Mouse (Mus musculus): ENCODE results near the gene Ago4.

GRCm38 (mm10) chr4:126511013-126511412, 22.3 kb downstream of the Ago4 start:
- TF ChIP-seq USF1 (IDR thresholded peaks at IDR 0.05; ENCODE audit: low read depth, low read length) = no peak
- TF ChIP-seq EP300 (IDR thresholded peaks at IDR 0.05; ENCODE audit: low read depth in 1 of 2, low read length in 2 of 2) = no peak
- TF ChIP-seq MEF2A (IDR thresholded peaks at IDR 0.05; ENCODE audit: extremely low read depth, insufficient replicate concordance, low read depth, low read length, poor library complexity, severe bottlenecking) = no peak
- TF ChIP-seq TCF12 (IDR thresholded peaks at IDR 0.05; ENCODE audit: low read depth, low read length) = no peak
- no peak for TF ChIP-seq ZMIZ1 (IDR thresholded peaks at IDR 0.05; ENCODE audit: low read depth, low read length)
- TF ChIP-seq CTCF (IDR thresholded peaks at IDR 0.05 in 2 of 3, conservative IDR thresholded peaks at IDR 0.05 in 1 of 3; ENCODE audit: control insufficient read depth in 1 of 3, insufficient read depth in 1 of 3, low read depth in 2 of 3, low read length in 3 of 3, poor library complexity in 1 of 3, severe bottlenecking in 1 of 3) = no peak
